Mouse (Mus musculus): ENCODE measurements around the gene Gm10518.

GRCm38 (mm10) chr1:179844894-179845293 lies 41.7 kb downstream of the Gm10518 start:
- TF ChIP-seq GATA1 (IDR thresholded peaks at IDR 0.05; ENCODE audit: low read length) (no peak), TAL1 (IDR thresholded peaks at IDR 0.05; ENCODE audit: low read length) (no peak)

All from erythroblast, embryonic 14.5 days (primary cell).